Mouse (Mus musculus) small intestine, adult 2 months (tissue): ENCODE measurements around the gene Slc2a4. TPM values are rescaled to one million over a fixed set of nuclear protein-coding genes. Genes with fewer than 3 reads are reported as not detected.
A peak's percentile ranks its signal among the peaks of the same experiment; 100 is the strongest.

Experiments used
- H3K27ac ChIP-seq: fragments of 200-500 bp; 2 replicates; pipeline ENCODE4 v1.5.1; 2012; ENCODE audit warnings: low read depth, low read length, control low read depth, inconsistent platforms; ENCODE audit not compliant: insufficient read depth
- H3K27me3 ChIP-seq: fragments of 200-500 bp; 2 replicates; pipeline ENCODE4 v1.6.1; 2012; ENCODE audit warnings: mild to moderate bottlenecking, moderate library complexity, low read length, inconsistent platforms; ENCODE audit not compliant: control insufficient read depth, insufficient read depth
- H3K36me3 ChIP-seq: fragments of 200-500 bp; 2 replicates; pipeline ENCODE4 v1.6.1; 2012; ENCODE audit warnings: mild to moderate bottlenecking, low read length, control low read depth, inconsistent platforms; ENCODE audit not compliant: control insufficient read depth, insufficient read depth
- H3K4me1 ChIP-seq: fragments of 200-500 bp; 2 replicates; pipeline ENCODE4 v1.6.1; 2012; ENCODE audit warnings: low read length, inconsistent platforms, mixed read lengths; ENCODE audit not compliant: control insufficient read depth, insufficient read depth, insufficient read length
- H3K4me3 ChIP-seq: fragments of 200-500 bp; 2 replicates; pipeline ENCODE4 v1.5.1; 2012; ENCODE audit warnings: low read depth, mild to moderate bottlenecking, control low read depth, inconsistent platforms, low read length, moderate library complexity
- CTCF ChIP-seq: fragments of 200-500 bp; IDR thresholded peaks from 2 replicates; pipeline ENCODE4 v1.5.1; 2012; ENCODE audit warnings: low read depth, mild to moderate bottlenecking, control low read depth, inconsistent platforms, low read length, moderate library complexity, mixed read lengths; ENCODE audit not compliant: insufficient replicate concordance, insufficient read length; ENCODE audit errors: extremely low read depth
- POLR2A ChIP-seq: fragments of 200-500 bp; IDR thresholded peaks from 2 replicates; pipeline ENCODE4 v1.6.1; 2012; ENCODE audit warnings: low read depth, mild to moderate bottlenecking, control low read depth, inconsistent platforms, low read length, moderate library complexity
- WGBS: fragments of 180-500 bp; shearing (Covaris S2); methylation state at CpG from one replicate; pipeline ENCODE4 v1.1.7; 2018; 5-methylcytosine and 5-hydroxymethylcytosine counted together
- polyA plus RNA-seq: library from polyadenylated mRNA; depleted of rRNA; stranded (reverse); fragments of >200 nt; gene quantifications from 2 replicates; pipeline ENCODE4 v1.2.3, GENCODE M21; 2012

Slc2a4 gene
- polyA plus RNA-seq, 1 experiment: 11.2 TPM

DNA sequence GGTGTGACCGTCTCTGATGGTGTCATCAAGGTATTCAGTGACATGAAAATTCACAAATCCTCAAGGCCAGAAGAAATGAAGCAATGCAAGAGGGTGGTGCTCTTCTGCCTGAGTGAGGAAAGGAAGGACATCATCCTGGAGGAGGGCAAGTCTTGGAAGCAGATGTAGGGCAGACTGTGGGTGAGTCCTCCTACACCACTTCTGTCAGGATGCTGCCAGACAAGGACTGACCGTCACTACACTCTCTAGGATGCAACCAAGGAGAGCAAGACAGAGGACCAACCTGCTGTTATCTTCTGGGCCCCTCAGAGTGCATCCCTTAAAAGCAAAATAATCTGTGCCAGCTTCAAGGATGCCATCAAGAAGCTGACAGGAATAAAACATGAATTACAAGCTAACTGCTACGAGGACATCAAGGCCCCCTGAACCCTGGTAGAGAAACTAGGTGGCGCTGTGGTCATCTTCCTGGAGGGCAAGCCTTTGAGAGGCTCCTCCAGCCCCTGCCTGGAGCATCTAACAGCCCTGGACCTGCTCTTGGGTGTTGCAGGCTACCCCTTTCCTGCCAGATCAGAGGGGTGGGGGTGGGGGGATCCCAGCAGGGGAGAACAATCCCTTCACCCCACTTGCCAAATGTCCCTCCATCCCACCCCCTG, 2.9 kb upstream of the Slc2a4 start:
- no peak overlapping the region for H3K4me3 ChIP-seq
- 48% methylated on average over 4 of the region's 4 CpGs for WGBS
- peak; percentile 33; the same call in 1 of the 2 replicates for TF ChIP-seq CTCF
- TF ChIP-seq POLR2A: no peak

DNA sequence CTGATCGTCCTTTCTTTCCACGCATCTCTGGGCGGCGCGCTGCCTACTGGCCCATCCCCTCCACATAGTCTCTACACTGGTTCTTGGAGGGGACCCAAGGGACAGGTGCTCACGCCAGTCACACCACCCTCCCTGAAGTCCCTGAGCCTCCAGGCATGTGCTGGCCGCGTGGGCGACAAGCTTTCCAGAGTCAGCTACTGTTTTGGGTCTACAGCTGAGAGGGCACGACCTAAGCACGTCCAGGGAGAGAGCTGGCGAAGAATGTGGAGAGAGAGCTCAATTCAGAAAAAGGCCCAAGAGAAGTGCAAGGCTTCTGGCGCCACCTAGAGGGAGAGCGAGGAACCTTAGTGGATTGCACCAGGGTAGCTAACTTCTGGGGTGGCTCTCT, 769 bp upstream of the Slc2a4 start:
- Histone ChIP-seq H3K27ac (no peak overlapping the region), H3K4me3 (peak overlapping the region; percentile 56), H3K4me1 (peaks cover 6% of the 10 kb centered on the region), H3K27me3 (no peaks in the 10 kb centered on the region), H3K36me3 (no peaks in the 10 kb centered on the region)
- under 1% methylated on average over 14 of the region's 14 CpGs for WGBS
- TF ChIP-seq POLR2A (no peak), CTCF (peak; percentile 96)

More for the DNA sequence above, 2.9 kb upstream of the Slc2a4 start:
- Histone ChIP-seq H3K36me3 (no peaks in the 10 kb centered on the region), H3K4me1 (peaks cover 9% of the 10 kb centered on the region), H3K27me3 (no peaks in the 10 kb centered on the region), H3K27ac (no peak overlapping the region)

DNA sequence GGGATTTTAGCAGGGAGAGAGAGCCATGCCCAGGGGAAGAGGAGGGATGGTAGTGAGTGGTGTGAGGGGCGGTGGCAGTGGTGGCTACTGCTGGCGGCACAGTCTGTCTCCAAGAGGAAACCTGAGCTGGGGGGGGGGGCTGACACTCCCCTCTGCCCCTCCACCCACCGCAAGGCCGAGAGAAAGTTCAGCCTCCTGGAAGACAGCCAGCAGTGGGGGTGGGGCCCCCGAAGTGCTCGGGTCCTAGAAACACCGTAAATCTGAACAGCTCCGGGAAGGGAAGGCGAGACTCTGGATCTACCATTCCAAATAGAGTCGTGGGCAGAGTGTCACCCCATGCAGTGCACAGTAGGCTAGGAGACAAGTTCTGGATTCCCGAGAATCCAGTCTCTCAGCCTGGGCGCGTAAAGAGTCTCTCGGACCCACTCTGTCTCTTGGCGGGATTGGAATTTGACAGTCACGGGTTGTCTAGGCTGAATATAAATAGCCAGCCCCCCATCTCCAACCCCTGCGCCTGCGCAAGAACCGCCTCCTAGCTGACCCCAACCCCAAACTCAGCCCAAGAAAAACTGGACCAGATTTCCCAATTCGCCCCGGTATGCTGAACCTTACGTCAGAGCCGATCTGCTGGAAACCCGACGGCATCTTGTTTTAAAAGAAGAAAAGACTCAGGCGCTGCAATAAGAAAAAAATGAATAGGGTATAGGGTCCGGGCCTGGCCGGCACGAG, 487 bp downstream of the Slc2a4 start:
- no peaks in the 10 kb centered on the region for H3K27me3 ChIP-seq
- peak overlapping the region; percentile 37; the same call in 1 of the 2 replicates for H3K27ac ChIP-seq
- H3K4me3 ChIP-seq: peak overlapping the region; percentile 56
- peaks cover 4% of the 10 kb centered on the region for H3K4me1 ChIP-seq
- H3K36me3 ChIP-seq: no peaks in the 10 kb centered on the region
- TF ChIP-seq POLR2A (no peak), CTCF (no peak)
- 14% methylated on average over 29 of the region's 29 CpGs for whole genome bisulfite sequencing

DNA sequence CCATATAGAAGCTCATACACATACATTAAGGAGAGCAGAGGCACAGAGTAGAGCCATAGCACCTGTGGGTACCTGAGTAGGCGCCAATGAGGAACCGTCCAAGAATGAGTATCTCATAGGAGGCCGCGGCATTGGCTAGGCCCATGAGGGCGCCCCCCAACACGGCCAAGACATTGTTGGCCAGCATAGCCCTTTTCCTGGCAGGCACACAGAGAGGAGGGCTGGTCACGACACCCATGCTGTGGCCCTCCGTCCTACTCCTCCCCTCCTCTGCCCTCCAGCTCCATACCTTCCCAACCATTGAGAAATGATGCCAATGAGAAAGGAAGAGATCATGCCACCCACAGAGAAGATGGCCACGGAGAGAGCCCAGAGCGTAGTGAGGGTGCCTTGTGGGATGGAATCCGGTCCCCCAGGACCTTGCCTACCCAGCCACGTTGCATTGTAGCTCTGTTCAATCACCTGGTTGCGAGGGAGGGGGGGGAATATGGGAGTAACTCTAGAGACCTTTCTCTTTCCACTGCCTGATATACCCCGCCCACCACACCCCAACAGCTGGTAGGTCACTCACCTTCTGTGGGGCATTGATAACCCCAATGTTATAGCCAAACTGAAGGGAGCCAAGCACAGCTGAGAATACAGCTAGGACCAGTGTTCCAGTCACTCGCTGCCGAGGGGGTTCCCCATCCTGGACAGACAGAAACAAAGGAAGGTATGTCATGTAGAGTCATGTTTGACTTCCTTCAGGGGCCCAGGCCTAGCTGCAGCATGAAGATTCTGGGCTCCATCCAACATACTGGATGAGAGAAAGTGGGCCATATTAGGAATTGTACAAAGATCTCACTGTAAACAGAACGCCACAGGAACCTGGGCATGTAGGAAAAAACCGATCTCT, 1.7 kb downstream of the Slc2a4 start:
- 0 out of 2 replicates have a peak overlapping the region, but pooled peaks have one; percentile 13 for H3K27ac ChIP-seq
- 0 out of 2 replicates have a peak overlapping the region, but pooled peaks have one; percentile 0 for H3K4me3 ChIP-seq
- H3K36me3 ChIP-seq: no peaks in the 10 kb centered on the region
- H3K4me1 ChIP-seq: peaks cover 4% of the 10 kb centered on the region
- 86% methylated on average over 18 of the region's 18 CpGs for WGBS
- no peaks in the 10 kb centered on the region for H3K27me3 ChIP-seq
- TF ChIP-seq POLR2A (no peak), CTCF (no peak)

DNA sequence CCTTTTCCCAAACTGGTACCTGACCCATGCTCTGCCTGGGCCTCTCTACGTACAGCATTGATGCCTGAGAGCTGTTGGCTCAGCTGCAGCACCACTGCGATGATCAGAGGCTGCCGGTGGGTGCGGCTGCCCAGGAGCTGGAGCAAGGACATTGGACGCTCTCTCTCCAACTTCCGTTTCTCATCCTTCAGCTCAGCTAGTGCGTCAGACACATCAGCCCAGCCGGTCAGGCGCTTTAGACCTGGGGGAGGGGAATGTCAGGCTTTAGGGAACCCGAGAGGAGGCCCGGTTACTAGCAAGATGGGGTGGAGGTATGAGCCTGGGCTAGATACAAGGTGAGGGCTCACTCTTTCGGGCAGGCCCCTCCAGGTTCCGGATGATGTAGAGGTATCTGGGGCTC, 2.8 kb downstream of the Slc2a4 start:
- no peak for TF ChIP-seq POLR2A
- no peak for TF ChIP-seq CTCF
- H3K4me3 ChIP-seq: no peak overlapping the region
- no peaks in the 10 kb centered on the region for H3K36me3 ChIP-seq
- 81% methylated on average over 13 of the region's 13 CpGs for WGBS
- H3K27me3 ChIP-seq: no peaks in the 10 kb centered on the region
- H3K27ac ChIP-seq: no peak overlapping the region
- peaks cover 4% of the 10 kb centered on the region for H3K4me1 ChIP-seq

DNA sequence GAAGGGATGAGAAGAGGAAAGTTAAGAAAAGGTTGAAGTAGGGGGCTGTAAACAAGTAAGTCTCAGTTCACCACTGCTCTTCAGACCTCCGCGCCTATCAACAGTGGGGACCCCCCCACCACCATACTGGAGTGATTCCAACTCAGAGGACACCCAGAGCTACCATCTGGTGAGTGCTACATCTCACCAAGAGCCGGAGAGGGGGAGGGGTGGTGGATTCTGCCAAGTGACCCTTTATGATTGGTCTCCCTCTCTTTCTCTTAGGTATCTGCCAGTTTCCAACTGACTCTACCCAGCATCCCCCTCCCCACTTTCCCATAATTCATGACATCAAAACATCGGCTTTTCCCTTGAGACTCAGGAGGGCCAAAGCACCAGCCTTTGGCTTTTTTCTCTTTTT, 7.0 kb downstream of the Slc2a4 start:
- H3K27ac ChIP-seq: no peak overlapping the region
- H3K36me3 ChIP-seq: no peaks in the 10 kb centered on the region
- WGBS: 88% methylated on average over 4 of the region's 4 CpGs
- no peak overlapping the region for H3K4me3 ChIP-seq
- TF ChIP-seq CTCF (no peak), POLR2A (no peak)
- H3K27me3 ChIP-seq: peaks cover 4% of the 10 kb centered on the region; the same call in 1 of the 2 replicates
- H3K4me1 ChIP-seq: peaks cover 6% of the 10 kb centered on the region

DNA sequence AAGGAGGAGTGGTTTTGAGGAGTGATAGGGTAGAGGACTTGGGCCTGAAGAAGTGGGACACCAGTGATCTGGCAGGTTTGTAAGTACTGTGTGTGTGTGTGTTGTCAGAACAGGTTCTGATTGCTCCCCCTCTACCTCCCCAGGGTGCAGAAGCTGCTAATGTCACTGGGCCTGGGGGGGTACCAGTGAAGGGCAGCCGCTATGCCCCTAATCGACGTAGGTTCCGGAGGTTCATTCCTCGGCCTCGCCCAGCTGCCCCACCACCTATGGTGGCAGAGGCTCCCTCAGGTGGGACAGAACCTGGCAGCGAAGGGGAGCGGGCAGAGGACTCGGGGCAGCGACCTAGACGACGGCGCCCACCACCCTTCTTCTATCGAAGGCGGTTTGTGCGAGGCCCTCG, 8.3 kb downstream of the Slc2a4 start:
- Histone ChIP-seq H3K4me3 (no peak overlapping the region), H3K27me3 (peaks cover 11% of the 10 kb centered on the region; the same call in 1 of the 2 replicates), H3K27ac (no peak overlapping the region), H3K36me3 (no peaks in the 10 kb centered on the region), H3K4me1 (peaks cover 11% of the 10 kb centered on the region)
- WGBS: 96% methylated on average over 17 of the region's 17 CpGs
- TF ChIP-seq POLR2A: no peak
- no peak for TF ChIP-seq CTCF
